Mouse (Mus musculus): ENCODE results near the gene Nedd9. TPM values are rescaled to one million over a fixed set of nuclear protein-coding genes. Genes with fewer than 3 reads are reported as not detected.

The Nedd9 gene
- polyA plus RNA-seq, 1 experiment: 30.1 TPM

DNA sequence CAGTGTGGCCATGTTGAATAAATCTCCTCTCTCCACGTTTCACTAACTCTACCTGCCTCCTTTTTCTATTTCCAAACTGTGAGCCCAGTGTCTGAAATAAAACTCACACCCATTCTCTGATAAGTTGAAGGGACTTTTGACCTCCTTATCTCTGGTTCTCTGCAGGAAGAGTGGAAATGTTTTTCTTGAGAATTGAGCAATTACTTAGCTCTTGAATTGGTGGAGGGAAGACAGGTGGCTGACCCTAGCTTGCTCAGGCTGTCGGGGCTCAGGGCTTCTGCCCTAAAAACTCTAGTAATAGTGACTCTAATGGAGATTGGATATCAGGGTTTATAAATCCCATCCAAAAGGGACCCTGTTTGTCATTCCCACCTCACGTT is 143.3 kb downstream of the Nedd9 start:
- DNase-seq (ENCODE audit: low read depth): no peak

DNA sequence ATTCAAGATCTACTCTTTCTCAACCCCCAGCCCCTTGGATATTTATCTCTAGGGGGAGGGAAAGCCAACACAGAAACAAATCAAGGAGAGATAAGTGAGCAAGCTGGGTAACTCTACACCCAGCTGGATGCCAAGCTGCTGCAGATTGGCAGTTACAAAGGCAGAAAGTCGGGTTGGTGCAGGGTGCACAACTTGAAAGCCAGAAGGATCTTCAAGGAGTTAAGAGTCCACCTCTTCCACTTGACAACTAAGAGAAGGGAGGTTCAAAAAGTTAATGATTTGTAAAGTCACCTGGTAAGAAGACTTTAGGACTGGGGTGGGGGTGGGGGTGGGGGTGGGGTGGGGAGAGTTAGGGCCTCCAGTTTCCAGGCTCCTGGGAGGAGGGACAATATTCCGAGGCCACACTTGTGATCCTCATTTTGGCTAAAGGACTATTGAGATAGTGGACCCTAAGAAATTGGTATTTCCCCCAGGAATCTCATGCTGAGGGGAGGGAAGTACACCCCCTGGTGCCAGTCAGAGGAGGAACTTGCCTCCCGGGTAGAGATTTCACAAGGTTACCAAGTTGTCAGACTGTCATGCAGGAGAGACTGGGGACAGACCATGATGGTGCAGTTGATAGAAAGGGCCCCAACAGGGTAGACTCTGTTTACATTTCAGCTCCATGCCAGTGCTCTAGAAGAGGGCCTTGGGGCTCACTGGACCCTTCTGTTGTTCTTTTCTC is 143.8 kb downstream of the Nedd9 start:
- no peak for DNase-seq (ENCODE audit: low read depth)

DNA sequence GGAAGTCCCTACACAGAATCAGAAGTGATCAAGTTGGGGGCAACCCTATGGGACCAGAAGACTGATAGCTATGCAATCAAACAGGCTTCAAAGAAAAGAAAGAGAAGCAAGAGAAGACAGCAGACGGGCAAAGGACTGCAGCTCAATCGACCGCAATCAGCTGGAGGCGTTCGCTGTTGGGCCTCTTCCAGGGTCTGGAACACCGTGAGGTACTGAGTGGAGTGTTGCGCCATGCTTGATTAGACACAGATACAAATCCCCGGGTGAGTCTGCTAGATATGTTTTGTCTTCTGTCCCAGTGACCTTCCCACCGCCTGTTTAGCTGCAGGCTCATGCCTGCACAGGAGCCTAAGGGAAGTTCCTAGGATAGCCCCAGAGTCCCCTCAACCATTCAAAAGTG is 145.7 kb downstream of the Nedd9 start:
- DNase-seq (ENCODE audit: low read depth): no peak

DNA sequence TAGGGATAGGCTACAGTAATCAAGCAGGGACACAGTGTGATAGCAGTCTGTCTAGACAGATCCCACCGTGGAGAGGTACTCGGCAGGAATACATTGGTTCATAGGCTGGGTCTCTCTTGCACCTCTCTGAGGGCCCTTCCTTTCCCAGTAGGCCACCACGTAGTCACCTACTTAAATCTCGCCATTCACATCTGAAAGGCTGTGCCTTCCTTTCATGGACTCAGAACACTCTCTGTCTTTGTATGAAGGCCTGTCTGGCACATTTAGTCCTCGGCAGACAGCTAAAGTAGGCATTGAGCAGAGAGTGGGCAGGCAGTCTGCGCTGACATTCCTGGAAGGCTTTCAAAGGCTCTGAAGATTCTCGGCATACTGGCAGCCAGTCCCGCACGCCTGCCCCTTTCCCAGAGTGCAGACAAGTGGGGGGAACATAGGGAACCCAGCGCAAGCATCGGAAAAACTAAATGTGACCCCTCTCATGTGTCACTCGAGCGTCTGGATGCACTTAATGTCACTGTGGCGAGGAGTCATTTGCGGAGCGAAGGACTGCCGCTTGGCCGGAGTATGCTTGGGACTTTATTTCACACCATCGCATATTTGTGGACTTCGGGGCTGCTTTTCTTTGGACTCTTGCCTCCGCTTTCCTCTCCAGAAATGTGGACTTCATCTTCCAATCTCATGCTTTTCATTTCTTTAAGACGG is 147.4 kb downstream of the Nedd9 start:
- DNase-seq (ENCODE audit: low read depth): no peak

DNA sequence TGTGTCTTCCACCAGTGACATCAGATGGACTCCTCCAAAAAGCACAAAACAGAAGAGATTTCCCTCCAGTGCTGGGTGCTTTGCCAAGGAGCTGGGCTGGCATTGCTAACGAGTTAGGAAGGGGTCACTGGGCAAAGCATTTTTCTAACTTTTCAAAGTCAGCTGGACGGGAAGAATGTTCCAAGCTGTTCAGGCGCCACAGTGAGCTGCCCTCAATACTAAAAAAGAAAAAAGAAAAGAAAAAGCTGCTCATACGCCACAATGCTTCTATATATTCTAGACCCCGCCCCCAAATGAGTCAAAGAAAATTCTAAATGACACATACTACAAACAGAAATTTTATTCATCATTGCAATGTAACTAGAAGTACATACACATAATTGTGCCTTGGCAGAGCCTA is 148.0 kb downstream of the Nedd9 start:
- DNase-seq (ENCODE audit: low read depth): no peak

DNA sequence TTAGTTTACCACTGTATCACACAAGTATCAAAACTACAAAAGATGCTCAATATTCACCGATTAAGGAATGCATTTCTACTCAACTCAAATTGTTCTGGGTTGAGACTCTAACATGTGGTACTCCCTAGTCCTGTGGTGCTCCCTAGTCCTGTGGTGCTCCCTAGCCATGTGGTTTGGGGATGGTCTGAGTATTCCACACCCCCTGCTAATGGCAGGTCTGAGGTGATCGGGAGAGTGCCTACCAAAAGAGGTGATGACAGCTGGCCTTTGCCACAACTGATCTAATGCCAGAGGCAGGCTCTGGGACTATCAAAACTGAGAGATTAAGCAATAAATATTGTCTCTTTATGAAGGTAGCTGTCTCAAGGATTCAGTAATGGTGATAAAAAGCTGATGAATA is 149.8 kb downstream of the Nedd9 start:
- DNase-seq (ENCODE audit: low read depth): no peak

DNA sequence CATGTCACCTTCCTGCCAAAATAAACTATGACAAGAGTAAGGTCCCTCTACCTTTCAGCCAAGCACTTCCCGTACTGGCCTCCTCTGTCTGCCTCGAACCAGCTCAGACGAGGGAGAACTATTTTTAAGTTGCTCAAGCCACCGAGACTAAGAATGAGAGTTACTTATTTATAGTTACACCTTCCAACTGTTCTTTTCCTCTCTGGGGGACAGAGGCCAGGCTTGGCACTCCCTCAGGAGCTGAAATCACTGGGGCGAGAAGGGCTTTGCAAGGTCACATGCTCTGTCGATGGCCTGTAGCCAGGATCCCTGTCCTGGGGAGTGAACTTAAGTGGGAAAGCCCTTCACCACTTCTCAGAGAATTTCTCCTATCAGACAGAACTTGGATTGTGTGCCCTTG is 150.9 kb downstream of the Nedd9 start:
- no peak for DNase-seq (ENCODE audit: low read depth)

DNA sequence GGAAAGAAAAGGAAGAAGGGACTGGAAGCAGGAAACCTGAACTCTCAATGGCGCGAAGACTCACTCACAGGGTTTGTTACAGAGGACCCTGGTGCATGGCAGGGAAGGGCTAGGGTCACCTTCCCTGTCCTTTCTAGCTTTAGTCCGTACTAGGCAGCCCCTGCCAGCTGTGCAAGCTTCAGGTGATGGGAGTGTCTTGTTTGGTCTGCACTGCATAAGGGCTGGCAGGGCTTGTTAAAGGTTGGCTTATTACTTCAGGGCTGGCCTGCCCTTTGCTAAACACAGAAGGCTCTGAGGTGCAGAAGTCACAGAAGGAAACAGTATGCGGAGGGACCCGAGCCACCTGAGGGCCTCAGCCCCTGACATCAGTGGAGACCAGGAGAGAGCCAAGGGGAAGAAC is 151.4 kb downstream of the Nedd9 start:
- DNase-seq (ENCODE audit: low read depth): no peak

DNA sequence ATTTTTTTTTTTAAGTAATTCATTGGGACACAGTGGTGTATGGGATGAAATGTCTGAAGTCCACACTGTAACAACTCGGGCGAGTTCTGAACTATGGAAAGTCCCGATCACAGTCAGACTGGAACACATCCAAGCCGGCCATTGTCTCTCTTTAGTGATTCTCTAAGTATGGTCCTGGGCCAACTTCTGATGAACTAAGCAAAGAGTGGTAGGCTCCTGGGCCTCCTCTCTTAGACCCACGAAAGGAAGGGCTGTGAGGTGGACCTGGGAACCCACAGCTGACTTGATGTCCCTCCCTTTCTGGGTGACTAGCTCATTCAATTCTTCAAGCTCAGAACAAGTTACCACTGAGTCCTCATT is 152.5 kb downstream of the Nedd9 start:
- DNase-seq (ENCODE audit: low read depth): no peak

DNA sequence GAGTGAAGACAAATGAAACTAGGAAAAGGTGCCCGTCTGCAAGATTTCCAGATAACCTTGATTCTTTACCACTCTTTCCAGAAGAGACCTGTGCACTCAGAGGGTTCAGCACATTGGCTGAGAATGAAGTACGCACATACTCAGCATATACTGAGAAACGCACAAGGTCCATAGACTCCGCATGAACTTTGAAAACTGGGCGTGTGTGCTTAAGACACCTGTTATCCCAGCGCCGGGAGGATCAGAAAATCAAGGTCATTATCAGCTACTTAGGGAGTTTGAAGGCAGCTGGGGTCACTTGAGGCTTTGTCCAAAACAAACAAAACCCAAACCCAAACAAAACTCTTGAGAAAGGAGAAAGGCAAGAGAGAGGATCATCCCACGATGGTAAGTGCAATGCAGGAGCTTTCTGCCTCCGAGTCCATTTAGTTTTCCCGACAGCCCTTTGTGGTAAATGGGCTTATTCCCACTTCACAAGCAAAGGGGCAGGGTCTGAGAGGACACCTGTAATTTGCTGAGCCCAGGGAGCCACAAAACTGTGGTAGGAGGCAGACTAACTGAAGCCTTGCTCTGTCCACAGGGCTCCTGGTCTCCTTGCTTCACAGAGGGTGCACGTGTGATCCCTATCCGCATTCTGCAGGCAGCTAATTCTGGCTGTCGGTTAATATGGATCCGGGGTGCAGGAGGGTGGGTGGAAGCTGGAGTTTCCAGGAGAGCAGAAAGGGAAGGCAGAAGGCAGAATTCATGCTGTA is 153.1 kb downstream of the Nedd9 start:
- DNase-seq (ENCODE audit: low read depth): no peak

DNA sequence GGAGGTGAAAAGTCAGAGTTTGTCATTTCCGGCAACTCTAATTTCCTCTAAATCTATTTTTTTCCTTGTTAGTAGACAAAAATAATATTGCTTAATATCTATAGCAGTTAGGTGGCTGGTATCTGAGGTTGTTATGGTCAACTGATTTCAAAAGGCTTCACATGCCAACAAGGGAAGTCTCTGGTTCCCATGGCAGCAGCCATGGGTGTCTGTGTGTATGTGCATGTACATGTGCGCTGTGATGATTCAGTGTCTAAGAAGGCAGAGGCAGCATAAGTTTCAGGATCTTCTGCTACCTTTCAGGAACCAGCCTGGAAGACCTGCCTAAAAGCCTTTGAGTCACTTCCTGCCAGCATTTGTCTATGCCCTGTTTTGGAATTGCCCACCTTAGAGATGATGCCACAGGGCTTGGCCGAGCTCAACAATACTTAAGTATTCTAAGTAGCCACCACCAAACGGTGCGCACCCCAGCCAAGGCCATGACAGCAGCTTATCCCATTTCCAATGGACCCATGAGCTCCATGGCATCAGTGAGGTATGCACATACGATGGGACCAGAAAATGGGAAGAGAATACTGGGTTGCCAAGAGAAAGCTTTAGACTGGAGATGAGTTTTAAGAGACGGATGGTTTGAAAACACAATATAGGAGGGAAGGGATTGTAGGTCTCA is 155.4 kb downstream of the Nedd9 start:
- no peak for DNase-seq (ENCODE audit: low read depth)

DNA sequence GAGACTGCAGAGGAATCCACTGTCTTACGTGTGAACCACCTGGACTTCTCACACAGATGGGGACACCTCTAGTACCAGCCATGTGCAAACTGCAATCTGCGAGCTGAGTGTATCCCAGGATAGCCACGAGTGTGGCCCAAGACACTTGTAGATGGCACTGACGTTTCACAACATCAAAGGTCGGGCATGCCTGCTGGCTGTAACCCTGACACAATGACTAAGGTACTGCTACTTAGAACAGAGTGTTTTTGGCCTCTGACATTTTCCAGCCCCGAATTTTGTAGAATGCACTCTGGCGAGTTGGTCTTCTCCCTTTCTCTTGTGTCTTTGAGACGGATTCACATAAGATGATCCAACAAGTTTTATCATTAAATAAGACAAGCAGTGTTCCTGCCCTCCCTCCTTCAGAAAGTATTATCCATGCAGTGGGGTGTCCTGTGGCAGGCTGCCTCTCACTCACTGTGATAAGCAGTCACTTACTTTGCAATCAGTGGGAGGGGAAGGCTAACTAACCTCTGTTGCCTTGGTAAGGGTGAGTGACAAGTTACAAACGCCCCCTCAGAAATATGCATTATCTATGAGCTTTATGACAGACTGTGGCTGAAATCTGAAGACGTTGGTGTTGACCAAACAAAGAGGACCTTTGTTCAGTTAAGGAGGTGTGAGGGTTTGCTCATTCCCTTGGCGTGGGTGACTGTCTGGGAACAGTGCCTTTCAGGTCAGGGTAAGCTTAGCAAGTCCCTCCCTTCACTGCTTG is 156.4 kb downstream of the Nedd9 start:
- DNase-seq (ENCODE audit: low read depth): peak; percentile 94

DNA sequence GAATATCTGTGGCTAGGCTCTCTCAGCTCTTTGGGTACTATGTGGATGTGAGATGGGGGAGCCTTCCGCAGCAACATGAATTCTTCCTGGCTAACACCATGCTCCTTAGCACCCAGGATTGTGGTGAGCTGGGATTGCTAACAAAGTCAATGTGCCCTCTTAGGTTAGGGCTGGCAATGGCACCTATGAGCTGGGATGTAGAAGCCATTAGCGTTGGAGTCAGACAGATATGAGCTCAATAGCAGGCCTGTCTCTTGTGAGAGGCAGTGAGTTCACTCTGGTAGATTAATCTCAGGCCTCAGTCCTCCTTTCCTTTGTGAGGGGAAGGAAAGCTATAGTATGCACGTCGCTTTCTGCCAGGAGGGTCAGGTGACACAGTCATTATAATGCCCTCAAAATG is 157.1 kb downstream of the Nedd9 start:
- no peak for DNase-seq (ENCODE audit: low read depth)

DNA sequence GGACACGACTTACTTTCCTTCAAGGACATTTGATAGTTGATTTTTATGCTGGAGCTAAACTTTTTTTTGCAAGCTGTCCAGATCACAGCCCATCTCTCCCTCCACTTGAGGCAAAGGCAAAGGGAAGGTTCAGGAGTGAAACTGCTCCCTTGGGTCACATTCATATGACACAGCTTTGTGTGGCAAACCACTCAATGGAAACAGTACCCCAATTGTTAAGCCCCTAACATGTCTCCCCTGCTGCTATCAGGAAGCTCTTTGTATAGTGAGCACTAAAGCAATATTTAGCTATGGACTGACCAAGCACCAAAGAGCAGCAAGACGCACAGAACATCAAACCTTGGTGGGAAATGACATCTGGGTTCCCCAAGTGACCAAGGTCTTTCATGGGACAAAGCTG is 158.7 kb downstream of the Nedd9 start:
- no peak for DNase-seq (ENCODE audit: low read depth)

DNA sequence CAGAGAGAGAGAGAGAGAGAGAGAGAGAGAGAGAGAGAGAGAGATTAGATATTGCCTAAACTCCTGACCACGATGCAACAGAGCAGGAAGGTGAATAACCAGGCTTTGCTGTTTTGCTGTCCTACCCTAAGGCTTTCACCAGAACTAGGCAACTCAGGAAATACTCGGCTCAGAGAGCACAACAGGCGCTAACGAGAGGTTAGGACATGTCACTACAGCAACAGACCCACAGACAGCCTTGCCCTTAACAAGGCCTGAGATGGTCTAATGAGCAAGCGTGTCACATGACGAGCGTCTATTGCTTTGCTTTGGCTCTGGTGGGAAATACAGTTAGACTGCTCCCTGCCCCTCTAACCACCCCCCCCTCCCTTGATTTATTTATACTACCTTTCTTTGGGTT is 159.6 kb downstream of the Nedd9 start:
- DNase-seq (ENCODE audit: low read depth): no peak

DNA sequence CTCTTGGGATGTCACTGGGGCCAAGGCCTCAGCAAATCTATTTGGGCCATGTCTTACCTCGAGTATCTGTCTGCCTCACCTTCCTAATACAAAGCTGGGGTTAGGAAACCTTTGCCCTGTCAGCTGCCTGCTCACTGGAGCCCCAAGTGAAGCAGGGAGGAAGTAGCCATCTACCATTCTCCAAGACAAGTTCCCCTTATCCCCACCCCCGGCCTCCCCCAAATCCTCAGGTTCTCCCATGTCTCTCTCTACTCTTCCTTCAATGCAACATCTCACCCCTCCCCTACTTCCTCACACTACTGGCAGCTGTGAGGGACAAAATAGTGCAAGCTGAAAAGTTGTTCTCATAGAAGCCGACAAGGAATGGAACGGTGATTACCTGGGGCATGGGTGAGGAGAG is 161.0 kb downstream of the Nedd9 start:
- DNase-seq (ENCODE audit: low read depth): no peak

DNA sequence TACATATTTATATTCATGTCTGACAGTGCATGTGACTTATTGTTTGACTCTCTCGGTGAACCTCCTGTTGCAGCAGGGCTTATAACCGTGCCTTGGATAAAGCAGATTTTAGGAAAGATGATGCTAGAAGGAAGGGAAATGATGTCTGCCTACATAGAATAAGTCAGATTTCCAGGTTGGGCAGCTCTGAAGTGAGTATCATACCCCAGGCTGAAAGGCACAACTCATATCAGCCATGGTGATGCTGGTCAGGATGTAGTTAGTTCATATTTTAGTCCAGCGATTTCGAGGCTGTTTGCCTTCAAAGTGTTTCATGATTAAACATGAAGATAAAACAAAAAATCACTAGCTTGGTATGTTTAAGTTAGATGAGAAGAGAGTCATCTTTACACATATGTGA is 161.8 kb downstream of the Nedd9 start:
- DNase-seq (ENCODE audit: low read depth): no peak

DNA sequence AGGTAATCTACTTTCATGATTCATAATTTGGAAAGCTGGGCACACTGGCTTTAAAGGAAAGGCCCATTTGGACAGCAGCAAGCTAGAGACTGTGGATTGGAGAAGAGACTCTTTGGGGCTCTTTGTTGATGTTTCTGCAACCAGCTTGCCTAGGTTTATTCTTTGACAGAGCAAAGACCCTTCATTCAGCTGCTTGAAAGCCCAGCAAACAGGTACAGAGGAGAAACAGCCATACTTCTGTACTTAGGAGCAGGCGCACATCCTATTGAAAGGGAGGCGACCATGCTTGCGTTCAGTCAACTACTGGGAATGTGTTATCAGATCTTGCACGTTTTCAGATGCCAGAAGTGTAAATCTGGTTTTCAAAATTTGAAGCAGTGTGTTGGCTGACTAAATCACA is 162.5 kb downstream of the Nedd9 start:
- no peak for DNase-seq (ENCODE audit: low read depth)

DNA sequence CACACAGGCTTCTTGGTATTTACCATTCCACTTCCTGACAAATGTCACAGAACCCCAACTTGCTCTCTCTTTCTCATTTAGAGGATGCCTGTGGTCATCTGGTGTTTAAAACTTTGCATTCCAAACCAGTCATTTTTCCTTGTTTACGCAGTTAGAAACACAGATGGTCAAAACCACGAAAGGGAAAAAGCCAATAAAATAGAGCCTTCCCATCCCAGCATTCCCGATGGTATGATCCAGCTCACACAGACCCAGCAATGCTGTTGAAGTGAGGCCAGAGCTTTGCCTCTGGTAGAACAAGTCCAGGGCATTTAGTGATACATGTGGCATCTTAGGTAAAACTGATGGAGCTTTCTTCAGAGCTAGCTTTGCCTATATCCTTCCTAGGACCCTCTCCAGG is 165.7 kb downstream of the Nedd9 start:
- DNase-seq (ENCODE audit: low read depth): no peak

DNA sequence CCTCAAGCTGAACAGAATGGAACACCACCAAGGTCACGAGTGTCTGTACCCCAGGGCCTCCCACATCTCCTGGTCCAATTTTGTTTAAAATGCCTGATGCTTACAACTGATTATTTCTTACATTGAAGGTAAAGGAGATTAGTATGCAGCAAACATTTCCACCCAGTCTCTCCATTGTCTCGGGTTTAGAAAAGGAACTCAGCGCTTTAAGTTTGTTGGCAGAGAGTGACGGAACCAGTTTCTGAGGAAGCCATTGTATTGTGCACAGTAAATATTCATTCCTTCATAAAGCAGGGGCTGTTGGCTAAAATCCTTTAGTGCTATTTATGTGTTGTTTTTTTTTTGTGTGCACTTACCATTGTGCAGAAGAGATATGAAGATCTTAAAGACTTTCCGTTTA is 166.4 kb downstream of the Nedd9 start:
- no peak for DNase-seq (ENCODE audit: low read depth)

DNA sequence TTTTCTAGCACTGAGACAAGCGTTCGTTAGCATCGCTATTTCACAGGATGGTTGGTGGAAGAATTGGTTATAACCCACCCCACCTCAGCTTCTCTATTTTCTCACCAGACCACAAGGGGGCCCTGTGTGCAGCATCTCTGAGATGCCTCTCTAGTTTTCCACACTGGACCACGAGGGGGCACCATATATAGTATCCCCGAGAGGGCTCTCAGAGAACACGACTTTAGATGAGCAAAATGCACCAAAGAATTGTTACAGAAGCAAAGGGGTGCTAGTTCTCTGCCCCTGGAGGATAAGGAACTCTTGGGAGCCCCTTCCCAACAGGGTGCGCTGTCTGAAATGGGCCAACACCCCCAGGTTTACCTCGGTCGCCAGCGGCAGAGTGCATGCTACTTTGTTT is 184.4 kb downstream of the Nedd9 start:
- DNase-seq (ENCODE audit: low read depth): no peak

DNA sequence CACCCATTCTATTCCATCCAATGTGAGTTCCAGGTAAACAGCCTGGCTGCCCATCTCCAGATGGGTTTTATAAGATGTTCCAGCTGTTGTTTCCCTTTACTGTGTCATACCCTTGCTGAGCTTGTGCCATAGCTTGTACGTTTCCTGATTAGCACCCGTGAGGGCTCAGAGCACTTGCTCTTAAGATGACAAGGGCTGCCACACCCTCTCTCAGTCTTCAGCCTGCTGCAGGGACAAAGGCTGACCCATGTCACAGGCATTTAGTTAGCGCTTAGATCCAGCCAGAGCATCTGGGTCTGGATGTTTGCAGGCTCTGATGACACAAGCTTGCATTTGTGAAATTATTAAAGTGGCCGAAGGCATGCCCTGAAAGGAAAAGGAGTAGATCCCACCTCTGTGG is 187.1 kb downstream of the Nedd9 start:
- DNase-seq (ENCODE audit: low read depth): no peak

Measured in gonadal fat pad, adult 2 months (tissue).